Mouse (Mus musculus): ENCODE results near the gene Nav1.

Gene Nav1

GRCm38 (mm10) chr1:135607019-135607418 is at the start of gene Nav1:
Gene Nav1, minus strand, starts transcription at chr1:135607295.
- DNase-seq (ENCODE audit: low spot score in 2 of 2), result no peak

DNA sequence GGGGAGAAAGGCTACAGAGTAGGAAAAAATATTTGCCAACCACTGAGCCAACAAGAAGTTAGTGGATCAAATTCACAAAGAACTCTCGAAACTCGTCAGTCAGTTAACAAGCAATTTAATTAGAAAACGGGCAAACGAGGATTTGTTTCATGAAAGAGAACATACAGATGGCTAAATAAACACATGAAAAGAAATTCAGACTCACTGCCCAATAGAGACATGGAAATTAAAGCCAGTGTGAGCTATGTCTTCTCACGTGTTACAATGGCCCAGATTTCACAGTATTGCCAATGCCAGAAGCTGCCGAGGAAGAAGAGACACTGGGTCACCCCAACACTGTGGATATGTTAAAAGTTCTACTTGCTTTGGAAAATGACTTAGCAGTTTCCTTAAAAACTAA is 46.8 kb upstream of the Nav1 start:
- DNase-seq (ENCODE audit: low spot score in 2 of 2), result no peak

DNA sequence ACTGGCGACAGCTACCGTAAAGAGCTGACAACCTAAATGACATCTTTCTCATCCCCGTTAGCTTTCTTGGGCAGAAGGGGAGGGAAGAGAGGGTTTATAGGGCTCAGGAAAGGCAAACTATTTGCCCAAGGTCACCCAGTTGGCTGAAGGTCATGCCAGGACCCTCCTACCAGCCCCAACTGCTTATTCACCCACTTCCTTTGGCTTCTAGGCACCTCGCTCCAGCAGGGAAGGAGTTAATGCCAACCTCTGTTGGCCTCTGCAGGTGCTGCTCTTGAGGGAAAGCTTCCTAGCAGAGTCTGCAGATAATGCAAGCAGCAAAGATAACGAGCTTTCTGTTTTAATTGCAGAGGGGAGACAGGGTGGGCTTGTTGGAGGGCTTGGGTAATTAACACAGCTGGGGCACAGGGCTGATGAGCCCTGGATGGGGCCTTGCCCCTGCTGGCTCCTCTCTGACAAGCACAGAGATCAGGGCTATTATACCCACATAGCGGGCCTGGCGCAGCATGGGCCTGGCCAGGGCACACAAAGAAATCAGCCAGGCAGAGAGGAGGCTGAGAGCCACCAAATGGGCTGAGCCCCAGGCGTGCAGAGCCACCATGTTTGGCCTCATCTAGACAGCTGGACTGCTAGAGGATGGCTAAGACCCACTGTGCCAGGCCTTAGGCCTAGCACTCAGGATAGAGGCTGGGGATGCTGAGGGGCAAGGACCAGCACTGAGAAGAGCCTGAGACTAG is 38.5 kb upstream of the Nav1 start:
- DNase-seq (ENCODE audit: low spot score in 2 of 2), result no peak

DNA sequence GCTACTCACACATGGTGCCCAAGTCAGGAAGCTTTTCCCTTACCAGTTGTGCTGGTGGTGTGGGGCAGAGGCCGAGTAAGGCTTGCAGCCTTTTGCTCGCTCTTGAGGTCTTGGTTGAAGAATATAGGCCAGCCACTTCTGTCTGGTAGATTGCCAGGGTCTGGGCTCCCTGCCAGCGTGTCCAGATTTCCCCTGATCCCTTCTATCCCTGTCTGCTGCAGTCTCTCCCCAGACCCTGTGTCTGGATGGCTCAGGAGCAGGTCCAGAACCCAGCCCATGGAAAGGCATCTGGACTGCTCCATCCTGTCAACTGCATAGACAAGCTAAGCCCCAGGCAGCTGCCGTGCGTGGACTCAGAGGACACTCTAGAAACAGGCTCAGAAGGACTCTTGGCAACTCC is 37.0 kb upstream of the Nav1 start:
- DNase-seq (ENCODE audit: low spot score in 2 of 2), result no peak

DNA sequence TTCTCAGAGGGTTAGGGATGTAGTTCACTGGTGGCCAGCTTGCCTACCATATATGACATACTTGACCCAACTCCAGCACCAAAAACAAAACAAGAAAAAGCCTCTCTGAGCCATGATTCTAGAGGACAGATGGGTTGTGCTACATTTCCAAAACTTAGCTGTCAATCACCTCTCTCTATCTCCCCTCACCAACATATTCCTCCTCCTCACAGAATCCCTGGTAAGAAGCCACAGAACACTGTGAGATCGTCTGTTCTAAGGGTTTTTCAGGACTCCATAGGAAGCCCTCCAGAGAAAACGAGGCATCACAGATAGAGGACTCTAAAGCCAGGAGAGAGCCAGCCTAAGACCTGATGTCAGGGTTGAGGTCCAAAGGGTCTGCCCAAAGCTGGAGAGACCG is 36.6 kb upstream of the Nav1 start:
- DNase-seq (ENCODE audit: low spot score in 2 of 2), result no peak

DNA sequence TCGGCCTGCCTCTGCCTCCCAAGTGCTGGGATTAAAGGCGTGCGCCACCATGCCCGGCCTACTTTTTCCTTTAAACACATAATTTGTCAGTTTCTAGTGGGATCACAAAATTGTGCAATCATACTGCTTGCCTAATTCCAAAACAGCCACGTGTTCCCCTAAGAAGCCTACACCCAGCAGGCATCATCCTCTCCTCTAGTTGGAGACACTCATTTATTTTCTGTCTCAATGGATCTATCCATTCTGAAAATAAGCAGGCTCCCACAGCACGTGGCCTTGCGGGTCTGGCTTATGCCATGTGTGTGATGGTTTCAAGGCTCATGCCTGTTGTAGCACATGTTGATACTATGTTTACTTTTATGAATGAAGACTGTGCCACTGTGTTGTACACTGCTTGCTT is 32.8 kb upstream of the Nav1 start:
- DNase-seq (ENCODE audit: low spot score in 2 of 2), result no peak

GRCm38 (mm10) chr1:135639093-135639492 is 32.0 kb upstream of the Nav1 start:
- DNase-seq (ENCODE audit: low spot score in 2 of 2), result no peak

- DNase-seq (ENCODE audit: low spot score in 2 of 2), result no peak
These were observed 30.5 kb upstream of the Nav1 start for GRCm38 (mm10) chr1:135637574-135638008.

DNA sequence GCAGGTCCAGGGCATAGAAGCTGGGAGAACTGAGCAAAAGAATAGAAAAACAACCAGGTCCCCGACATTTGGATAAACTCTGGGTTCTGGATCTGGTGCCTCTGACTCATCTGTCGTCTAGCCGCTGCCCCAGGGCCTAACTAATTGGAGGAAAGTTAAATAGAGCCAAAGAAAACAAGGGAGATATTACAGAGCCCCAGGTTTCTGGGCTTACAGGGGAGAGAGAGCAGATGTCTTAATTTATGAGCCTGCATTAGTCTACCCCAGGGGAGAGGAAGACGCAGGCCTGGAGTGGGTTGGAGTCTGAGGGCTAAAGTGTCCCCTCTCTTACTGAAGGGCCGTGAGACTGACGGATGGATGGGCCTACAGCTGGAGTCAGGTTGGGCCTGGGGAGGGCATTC is 29.0 kb upstream of the Nav1 start:
- DNase-seq (ENCODE audit: low spot score in 2 of 2), result no peak

DNA sequence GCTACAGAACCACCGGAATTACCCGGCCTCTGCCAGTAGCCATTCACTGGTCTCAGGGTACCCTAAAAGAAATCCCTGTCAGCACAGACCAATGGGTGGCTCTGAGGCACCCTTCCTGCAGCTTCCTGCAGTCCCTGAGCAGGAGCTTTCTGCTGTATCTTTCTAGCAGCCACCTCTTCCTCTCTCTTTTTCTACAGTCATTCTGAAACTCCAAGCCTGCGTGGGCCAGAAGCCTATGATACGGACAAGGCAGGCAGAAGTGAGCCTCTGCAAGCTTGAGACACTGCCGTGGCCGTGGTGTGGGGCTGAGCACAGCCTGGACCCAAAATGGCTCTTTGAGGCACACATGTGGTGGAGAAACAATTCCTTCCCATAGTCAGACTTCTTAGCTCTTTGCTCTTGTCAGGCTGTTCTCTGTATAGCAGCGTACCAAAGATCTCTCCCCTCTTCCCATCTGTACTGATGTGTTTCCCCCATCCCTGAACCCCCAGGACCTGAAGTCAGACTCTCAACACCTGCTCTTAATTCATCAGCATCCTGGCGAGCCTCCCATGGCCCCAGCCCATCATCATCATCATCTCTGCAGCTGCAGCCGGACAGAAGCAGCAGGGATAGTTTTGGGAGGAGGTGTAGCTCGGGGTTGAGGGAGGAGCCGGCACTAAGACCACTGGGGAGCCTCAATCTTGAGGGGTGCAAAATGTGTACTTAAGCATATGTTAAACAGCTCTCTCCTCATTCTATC is 28.4 kb upstream of the Nav1 start:
- no peak for DNase-seq (ENCODE audit: low spot score in 2 of 2)

DNA sequence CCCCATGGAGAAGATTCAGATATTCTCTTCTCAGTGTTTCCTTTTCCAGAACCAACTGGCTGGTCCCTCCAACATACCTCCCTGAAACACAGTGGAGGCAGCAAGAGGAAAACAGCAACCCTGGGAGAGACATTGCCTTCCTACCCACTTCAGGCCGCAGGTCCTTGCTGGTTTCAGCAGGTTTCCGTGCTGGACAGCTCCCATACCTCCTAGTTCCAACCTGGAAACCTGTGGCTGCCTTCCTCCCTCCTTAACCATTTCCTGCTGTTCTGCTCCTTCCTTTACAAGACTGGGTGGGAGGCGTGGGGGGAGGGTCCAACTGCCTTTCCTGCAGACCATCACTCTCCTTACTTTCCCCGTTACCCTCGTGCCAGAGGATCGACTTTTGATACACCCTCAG is 27.7 kb upstream of the Nav1 start:
- DNase-seq (ENCODE audit: low spot score in 2 of 2), result no peak

DNA sequence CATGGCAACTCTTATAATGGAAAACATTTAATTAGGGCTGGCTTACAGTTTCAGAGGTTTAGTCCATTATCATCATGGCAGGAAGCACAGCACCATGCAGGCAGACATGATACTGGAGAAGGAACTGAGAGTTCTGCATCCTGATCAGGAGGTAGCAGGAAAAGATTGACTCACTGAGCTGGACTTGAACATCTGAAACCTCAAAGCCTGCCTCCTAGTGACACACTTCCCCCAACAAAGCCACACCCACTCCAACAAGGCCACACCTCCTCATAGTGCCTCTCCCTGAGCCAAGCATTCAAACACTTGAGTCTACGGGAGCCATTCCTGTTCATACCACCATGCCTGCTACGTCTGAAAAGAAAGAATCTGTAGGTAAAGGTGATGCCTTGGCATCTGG is 26.8 kb upstream of the Nav1 start:
- DNase-seq (ENCODE audit: low spot score in 2 of 2), result no peak

GRCm38 (mm10) chr1:135633478-135633877 is 26.4 kb upstream of the Nav1 start:
- no peak for DNase-seq (ENCODE audit: low spot score in 2 of 2)

GRCm38 (mm10) chr1:135632199-135632598 is 25.1 kb upstream of the Nav1 start:
- no peak for DNase-seq (ENCODE audit: low spot score in 2 of 2)

DNA sequence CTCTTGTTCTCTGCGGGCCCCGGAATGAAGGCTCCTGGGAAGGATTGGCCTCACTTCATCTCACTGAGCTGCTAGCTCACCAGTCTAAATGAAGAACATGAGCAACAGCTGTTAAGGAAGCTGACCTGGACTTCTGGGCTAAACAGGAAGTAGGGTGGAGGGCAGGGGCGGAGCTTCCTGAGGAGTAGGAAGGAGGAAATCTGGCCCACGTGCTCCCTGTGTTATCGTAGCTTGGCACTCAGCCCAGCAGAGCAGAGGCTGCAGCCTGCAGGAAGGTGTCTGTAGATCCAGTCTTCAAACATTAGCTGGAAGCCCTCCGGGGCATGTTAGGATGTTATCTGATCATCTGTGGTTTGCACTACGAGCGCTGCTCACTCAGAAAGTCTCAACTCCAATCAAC is 24.4 kb upstream of the Nav1 start:
- DNase-seq (ENCODE audit: low spot score in 2 of 2), result peak; percentile 56 to 67

- no peak for DNase-seq (ENCODE audit: low spot score in 2 of 2)
These were observed 22.8 kb upstream of the Nav1 start for GRCm38 (mm10) chr1:135629846-135630245.

- DNase-seq (ENCODE audit: low spot score in 2 of 2), result no peak
These were observed 19.1 kb upstream of the Nav1 start for GRCm38 (mm10) chr1:135626218-135626617.

- no peak for DNase-seq (ENCODE audit: low spot score in 2 of 2)
These were observed 18.6 kb upstream of the Nav1 start for GRCm38 (mm10) chr1:135625741-135626140.

DNA sequence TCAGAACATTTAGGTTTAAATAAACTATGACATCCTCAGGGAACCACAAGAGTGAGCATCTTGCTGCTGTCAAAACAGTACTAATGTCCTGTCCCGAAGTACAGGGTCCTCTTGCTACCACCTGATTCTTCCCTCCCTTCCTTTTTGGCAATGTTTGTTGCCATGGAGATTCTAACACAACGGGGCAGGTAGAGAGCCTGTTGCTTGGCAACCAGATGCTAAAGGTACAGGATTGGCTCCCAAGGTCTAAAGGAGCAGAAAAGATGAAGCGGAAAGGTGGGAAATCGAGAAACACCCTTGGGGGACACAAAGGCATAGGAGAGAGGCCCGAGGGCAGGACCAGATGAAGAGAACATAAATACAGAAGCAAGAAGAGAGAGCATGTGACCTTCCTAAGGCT is 17.6 kb upstream of the Nav1 start:
- no peak for DNase-seq (ENCODE audit: low spot score in 2 of 2)

GRCm38 (mm10) chr1:135623136-135623535 is 16.0 kb upstream of the Nav1 start:
- no peak for DNase-seq (ENCODE audit: low spot score in 2 of 2)

- no peak for DNase-seq (ENCODE audit: low spot score in 2 of 2)
These were observed 14.2 kb upstream of the Nav1 start for GRCm38 (mm10) chr1:135621307-135621706.

DNA sequence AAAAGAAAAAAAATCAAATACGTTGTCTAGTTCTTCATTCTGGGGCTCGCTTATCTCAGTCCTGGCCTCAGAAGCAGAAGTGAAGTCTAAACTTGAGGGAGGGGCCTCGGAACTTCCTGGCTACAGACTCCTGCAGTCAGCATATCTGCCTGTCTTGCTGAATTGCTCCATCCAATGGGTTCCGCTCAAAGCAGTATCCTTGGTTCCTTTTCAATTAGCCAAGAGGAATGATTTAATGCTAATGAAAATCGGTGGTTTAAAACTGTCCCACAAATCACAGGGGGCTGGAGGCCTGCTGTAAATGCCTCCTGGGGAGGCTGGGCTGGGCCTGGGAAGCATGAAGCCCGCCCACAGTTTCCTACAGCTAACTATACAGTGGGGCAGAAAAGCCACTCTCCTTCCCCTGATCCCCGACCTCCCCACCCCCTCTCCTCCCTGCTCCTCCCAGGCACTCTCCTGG is 12.9 kb upstream of the Nav1 start:
- no peak for DNase-seq (ENCODE audit: low spot score in 2 of 2)

- DNase-seq (ENCODE audit: low spot score in 2 of 2), result no peak
These were observed 12.0 kb upstream of the Nav1 start for GRCm38 (mm10) chr1:135619130-135619529.

All from spleen, postnatal 4 days (tissue).